Mouse (Mus musculus) E14TG2a.4 (cell line): ENCODE results near the gene Atg4c.

Experiments used
- CTCF ChIP-seq: conservative IDR thresholded peaks from 2 replicates; pipeline ENCODE4 v1.5.1; 2014; ENCODE audit warnings: low read length
- NANOG ChIP-seq: IDR thresholded peaks from 2 replicates; pipeline ENCODE4 v1.6.1; 2014; ENCODE audit warnings: borderline replicate concordance, low read length, mixed read lengths
- POU5F1 ChIP-seq: IDR thresholded peaks from 2 replicates; pipeline ENCODE4 v1.6.1; 2014; ENCODE audit warnings: low read length, borderline replicate concordance

DNA sequence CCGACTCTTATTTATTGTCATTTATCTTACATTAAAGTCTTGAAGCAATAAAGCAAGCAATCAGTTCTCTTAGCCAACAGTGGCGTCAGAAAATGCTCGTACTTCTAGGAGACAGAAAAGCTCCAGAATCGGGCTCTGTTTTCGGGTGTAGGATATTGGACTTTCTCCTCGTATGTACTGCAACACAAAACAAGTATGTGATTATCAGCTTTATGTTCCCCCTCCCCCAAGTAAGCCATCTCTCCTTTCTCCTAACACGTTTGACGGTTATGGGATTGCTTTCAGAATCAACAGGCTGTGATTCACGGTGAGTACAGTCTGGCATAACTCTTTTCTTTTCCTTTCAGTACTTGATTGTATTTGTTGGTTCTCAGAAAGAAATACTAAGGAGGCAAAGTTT, 30.7 kb upstream of the Atg4c start:
- no peak for TF ChIP-seq CTCF
- no peak for TF ChIP-seq NANOG
- no peak for TF ChIP-seq POU5F1
